Mouse (Mus musculus) heart, postnatal 0 days (tissue): Measurements from ENCODE around the gene Upp2. TPM values are rescaled to one million over a fixed set of nuclear protein-coding genes. Genes with fewer than 3 reads are reported as not detected.

ENCODE experiments used
- ATAC-seq: fragments of 200-750 bp; cut with Nextera tagmentation; 2 replicates; pipeline ENCODE4 v1.8.0; 2017; ENCODE audit warnings: low read depth, moderate number of reproducible peaks, moderate library complexity; ENCODE audit not compliant: insufficient read depth
- DNase-seq: peaks from one replicate; pipeline ENCODE4 v3.0.0-alpha.2; 2016; ENCODE audit warnings: low spot score
- H3K27ac ChIP-seq: fragments of 300-500 bp; sonication (generic); 2 replicates; pipeline ENCODE4 v1.5.1; 2014; ENCODE audit warnings: low read depth, mild to moderate bottlenecking
- H3K27me3 ChIP-seq: fragments of 300-500 bp; sonication (generic); 2 replicates; pipeline ENCODE4 v1.6.1; 2014; ENCODE audit warnings: low read length, mixed read lengths; ENCODE audit not compliant: control insufficient read depth, insufficient read depth
- H3K36me3 ChIP-seq: fragments of 300-500 bp; sonication (generic); replicated peaks from 2 replicates; pipeline ENCODE4 v1.6.1; 2014; ENCODE audit warnings: low read length, mixed read lengths; ENCODE audit not compliant: control insufficient read depth, insufficient read depth
- H3K4me1 ChIP-seq: fragments of 300-500 bp; sonication (generic); 2 replicates; pipeline ENCODE4 v1.6.1; 2014; ENCODE audit warnings: antibody characterized with exemption; ENCODE audit not compliant: control insufficient read depth, insufficient read depth
- H3K4me2 ChIP-seq: fragments of 300-500 bp; sonication (generic); 2 replicates; pipeline ENCODE4 v1.6.1; 2014; ENCODE audit warnings: low read depth, mild to moderate bottlenecking, low read length, moderate library complexity
- H3K4me3 ChIP-seq: fragments of 300-500 bp; sonication (generic); 2 replicates; pipeline ENCODE4 v1.5.1; 2014; ENCODE audit warnings: low read depth, low read length
- H3K9ac ChIP-seq: fragments of 300-500 bp; sonication (generic); replicated peaks from 2 replicates; pipeline ENCODE4 v1.6.1; 2014; ENCODE audit warnings: low read depth, low read length, mixed read lengths
- H3K9me3 ChIP-seq: fragments of 300-500 bp; sonication (generic); replicated peaks from 2 replicates; pipeline ENCODE4 v1.6.1; 2016; ENCODE audit warnings: low read length; ENCODE audit not compliant: control insufficient read depth
- CTCF ChIP-seq: IDR thresholded peaks from 2 replicates; pipeline ENCODE4 v1.5.1; 2016; ENCODE audit warnings: antibody characterized with exemption, control low read depth, low read depth
- EP300 ChIP-seq: IDR thresholded peaks from 2 replicates; pipeline ENCODE4 v1.6.1; 2016; ENCODE audit warnings: antibody characterized with exemption, low read depth
- WGBS: fragments of 180-500 bp; shearing (Covaris S2); extraction: QIAGEN DNeasy Blood & Tissue Kit; methylation state at CpG from one replicate; pipeline ENCODE4 v1.1.7; 2014; 5-methylcytosine and 5-hydroxymethylcytosine counted together
- polyA plus RNA-seq: library from polyadenylated mRNA; unstranded; fragments of >200 nt; fragmentation: Nextera tagmentation; extraction: Ambion mirVana; gene quantifications from 2 replicates; pipeline ENCODE4 v1.2.1, GENCODE M21; 2015
- total RNA-seq: library from RNA; depleted of rRNA; stranded (reverse); fragments of >200 nt; gene quantifications from 2 replicates; pipeline ENCODE4 v1.2.3, GENCODE M21; 2014; ENCODE audit warnings: low replicate concordance; rRNA removed

Gene Upp2
- total RNA-seq, result 0.92 and 1.2 TPM in 2 replicates
- 4.3 and 6.4 TPM in 2 replicates for polyA plus RNA-seq

DNA sequence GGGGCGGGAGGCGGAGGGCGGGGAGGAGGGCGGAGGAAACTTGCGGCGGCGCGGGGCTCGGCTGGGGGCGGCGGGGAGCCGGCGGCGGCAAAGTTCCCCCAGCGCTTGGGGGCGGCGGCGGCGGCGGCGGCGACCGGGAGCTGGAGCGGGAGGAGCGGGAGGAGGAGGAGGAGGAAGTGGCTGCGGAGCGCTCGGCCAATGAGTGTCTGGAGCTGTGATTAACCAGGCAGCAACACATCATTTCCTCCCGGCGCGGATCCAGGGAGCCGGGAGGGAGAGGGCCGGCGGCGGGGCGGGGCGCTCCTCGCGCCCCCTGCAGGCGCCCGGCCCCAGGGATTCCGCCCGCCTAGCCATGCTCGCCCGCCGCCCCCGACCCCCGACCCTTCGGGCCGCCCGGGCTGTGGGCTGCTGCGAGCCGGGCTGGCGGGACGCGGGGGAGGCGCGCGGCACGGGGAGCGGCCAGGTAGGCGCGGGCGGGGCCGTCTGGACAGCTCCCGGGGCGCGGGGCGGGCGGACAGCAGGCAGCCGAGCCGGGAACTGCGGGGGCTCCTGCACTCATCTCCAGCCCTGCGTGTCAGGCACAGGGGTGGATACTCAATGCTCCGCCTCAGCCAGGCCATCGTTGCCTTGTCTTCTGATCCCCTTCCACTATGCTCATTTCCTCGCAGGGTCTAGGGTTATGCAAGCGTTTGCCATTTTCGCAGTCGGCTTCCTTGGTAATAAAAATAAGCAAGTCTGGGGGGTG is at the start of gene Upp2, which contains the start of gene Acvr1:
TSS of gene Upp2 (plus strand) at position 233 of the 745 bp plus-strand sequence.
TSS of gene Acvr1 (minus strand) at position 92 of the 745 bp plus-strand sequence.
- Histone ChIP-seq H3K9me3 (no peaks in the 10 kb centered on the region), H3K4me1 (peaks cover 41% of the 10 kb centered on the region), H3K27ac (peak within 1 kb of the TSS; percentile 98), H3K9ac (peak within 1 kb of the TSS; percentile 91), H3K27me3 (no peaks in the 10 kb centered on the region), H3K4me2 (peak within 1 kb of the TSS; percentile 74), H3K36me3 (no peaks in the 10 kb centered on the region), H3K4me3 (peak within 1 kb of the TSS; percentile 88)
- DNase-seq, result peak; percentile 95
- TF ChIP-seq EP300, result no peak
- TF ChIP-seq CTCF, result peak; percentile 8; the same call in 1 of the 2 replicates
- ATAC-seq, result peak; percentile 92
- under 1% methylated on average over 57 of the region's 80 CpGs for WGBS

DNA sequence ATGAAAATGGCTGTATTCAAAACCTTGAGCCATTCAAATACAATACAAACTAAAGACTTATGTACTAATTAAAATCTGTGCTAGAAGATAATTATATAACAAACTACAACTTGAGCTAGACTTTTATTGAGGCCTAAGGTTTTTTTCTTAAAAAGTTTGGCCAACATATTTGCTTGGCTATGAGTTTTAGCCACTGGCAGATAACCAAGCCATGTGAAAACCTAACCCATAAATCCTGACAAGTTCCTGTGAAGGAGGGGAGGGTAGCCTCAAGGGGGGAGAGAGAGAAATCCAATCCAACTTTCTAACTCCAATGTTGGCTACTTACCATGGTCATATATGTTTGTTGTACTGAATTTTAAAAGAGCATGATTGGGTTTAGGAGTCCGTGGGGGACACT is 48.6 kb upstream of the Upp2 start:
- Histone ChIP-seq H3K27me3 (no peaks in the 10 kb centered on the region), H3K36me3 (no peaks in the 10 kb centered on the region), H3K4me3 (no peak overlapping the region), H3K4me1 (peaks cover 60% of the 10 kb centered on the region), H3K9me3 (no peaks in the 10 kb centered on the region), H3K27ac (peak overlapping the region; percentile 69), H3K4me2 (no peak overlapping the region), H3K9ac (no peak overlapping the region)
- 83% methylated on average over 1 of the region's 1 CpGs for WGBS
- TF ChIP-seq EP300 (no peak), CTCF (no peak)
- DNase-seq, result no peak
- no peak for ATAC-seq

DNA sequence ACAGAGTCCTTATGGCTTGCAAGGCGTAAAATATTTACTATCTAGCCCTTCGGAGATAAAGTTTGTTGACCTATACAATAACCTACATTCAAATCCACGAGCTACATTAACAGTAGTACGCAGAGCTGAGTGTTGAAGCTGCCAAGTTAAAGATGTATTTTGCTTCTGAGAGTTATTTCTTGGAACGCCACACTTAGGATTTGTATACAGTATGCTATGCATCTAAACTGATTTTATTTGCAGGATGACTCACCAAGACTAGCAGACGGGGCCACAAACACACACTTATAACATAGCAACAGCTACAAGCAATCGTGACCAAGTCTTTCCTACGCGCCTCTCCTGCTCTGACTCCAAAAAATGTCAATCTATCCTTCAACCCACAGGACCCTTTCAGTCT is 46.4 kb upstream of the Upp2 start:
- Histone ChIP-seq H3K4me1 (peaks cover 70% of the 10 kb centered on the region), H3K27me3 (no peaks in the 10 kb centered on the region), H3K9me3 (no peaks in the 10 kb centered on the region), H3K27ac (peak overlapping the region; percentile 25; the same call in 1 of the 2 replicates), H3K4me2 (no peak overlapping the region), H3K9ac (no peak overlapping the region), H3K36me3 (no peaks in the 10 kb centered on the region), H3K4me3 (no peak overlapping the region)
- no peak for DNase-seq
- WGBS, result 45% methylated on average over 9 of the region's 9 CpGs
- TF ChIP-seq EP300 (no peak), CTCF (no peak)
- no peak for ATAC-seq

DNA sequence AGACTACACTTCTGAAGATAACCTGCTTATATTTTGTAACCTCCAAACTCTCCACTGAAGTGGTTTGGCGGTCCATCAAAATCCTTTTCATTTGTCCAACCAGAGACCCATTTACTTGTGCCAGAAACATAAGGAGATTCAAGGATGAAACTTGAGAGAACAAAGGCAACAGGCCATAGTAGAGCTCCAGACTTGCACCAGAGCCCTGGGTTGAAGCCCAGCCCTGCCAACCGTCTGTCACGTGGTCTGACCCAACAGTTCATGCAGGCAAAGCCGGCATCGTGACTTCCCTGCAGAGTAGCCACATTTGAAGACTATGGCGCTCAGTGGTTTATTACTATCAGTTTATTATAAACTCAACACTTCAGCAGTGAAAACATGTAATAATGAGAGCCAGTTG is 45.5 kb upstream of the Upp2 start:
- Histone ChIP-seq H3K4me3 (no peak overlapping the region), H3K9ac (no peak overlapping the region), H3K36me3 (no peaks in the 10 kb centered on the region), H3K4me2 (no peak overlapping the region), H3K4me1 (peaks cover 63% of the 10 kb centered on the region), H3K27ac (no peak overlapping the region), H3K27me3 (no peaks in the 10 kb centered on the region), H3K9me3 (no peaks in the 10 kb centered on the region)
- no peak for DNase-seq
- ATAC-seq, result no peak
- WGBS, result 66% methylated on average over 6 of the region's 6 CpGs
- TF ChIP-seq EP300 (no peak), CTCF (no peak)

DNA sequence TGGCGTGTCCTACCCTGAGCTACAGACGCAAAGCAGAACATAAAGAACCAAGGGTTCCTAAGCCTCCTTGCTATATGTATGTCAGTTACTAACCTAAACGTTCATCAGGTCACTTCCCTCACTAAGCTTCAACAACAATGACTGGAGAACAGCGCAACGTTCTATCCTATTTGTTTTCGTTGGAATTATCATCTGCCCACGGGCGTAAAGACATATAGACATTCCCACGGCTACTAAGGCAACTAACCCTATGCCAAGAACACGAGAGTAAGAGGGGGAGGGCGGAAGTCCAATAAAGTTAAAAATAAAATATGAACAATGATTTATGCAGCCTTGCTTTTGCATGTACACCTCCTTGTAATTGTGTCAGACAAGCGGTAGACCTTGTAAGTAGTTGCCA is 44.0 kb upstream of the Upp2 start:
- H3K9me3 ChIP-seq, result no peaks in the 10 kb centered on the region
- ATAC-seq (no peak), DNase-seq (no peak)
- no peak overlapping the region for H3K4me2 ChIP-seq
- peaks cover 55% of the 10 kb centered on the region for H3K4me1 ChIP-seq
- 54% methylated on average over 12 of the region's 12 CpGs for WGBS
- H3K9ac ChIP-seq, result no peak overlapping the region
- no peaks in the 10 kb centered on the region for H3K27me3 ChIP-seq
- no peak overlapping the region for H3K27ac ChIP-seq
- H3K36me3 ChIP-seq, result no peaks in the 10 kb centered on the region
- no peak for TF ChIP-seq CTCF
- no peak for TF ChIP-seq EP300
- no peak overlapping the region for H3K4me3 ChIP-seq
